In genomic region chr12:97952204-97952603, GRCm38 (mm10) we compare ENCODE assay signal across 20 mouse cellular contexts.
DNase-seq lines count a peak whose midpoint lies in the region; ATAC-seq lines count a peak whose summit lies in the region.
"Had no signal": no experiment of that assay in that cellular context is flagged by ENCODE, and none has a peak within 500 bp of the region (broad histone marks: within the 10 kb centered on the region; RNA-seq: fewer than 3 reads in every experiment).

No protein-coding gene starts in this region.

- WGBS in forebrain, embryonic 15.5 days, result 71% methylated on average over 8 of the region's 8 CpGs
- WGBS in forebrain, embryonic 14.5 days, result 75% methylated on average over 8 of the region's 8 CpGs

- ATAC-seq in forebrain, embryonic 15.5 days (replicated peaks), result no peak
- no peak; the same call in 1 of the 2 replicates for ATAC-seq in forebrain, embryonic 14.5 days
- ATAC-seq: intestine, embryonic 15.5 days had no signal

- H3K27ac ChIP-seq in forebrain, embryonic 15.5 days (replicated peaks), result 0 out of 2 replicates have a peak overlapping the region, but pooled peaks have one; percentile 12
- no peak overlapping the region for H3K27ac ChIP-seq in forebrain, embryonic 14.5 days (ENCODE audit: low read depth, low read length)
- H3K27ac ChIP-seq: embryonic facial prominence, embryonic 13.5 days; heart, adult 2 months; heart, embryonic 15.5 days; hindbrain, embryonic 10.5 days; hindbrain, embryonic 14.5 days; intestine, embryonic 15.5 days had no signal

- no peaks in the 10 kb centered on the region for H3K36me3 ChIP-seq in forebrain, embryonic 15.5 days
- H3K36me3 ChIP-seq in forebrain, embryonic 14.5 days (ENCODE audit: control insufficient read depth, insufficient read depth, low read length), result no peaks in the 10 kb centered on the region
- H3K36me3 ChIP-seq: embryonic facial prominence, embryonic 13.5 days; heart, embryonic 15.5 days; hindbrain, embryonic 10.5 days; intestine, embryonic 15.5 days had no signal

- no peak overlapping the region for H3K4me3 ChIP-seq in forebrain, embryonic 15.5 days
- no peak overlapping the region for H3K4me3 ChIP-seq in forebrain, embryonic 14.5 days (ENCODE audit: low read depth, low read length)
- H3K4me3 ChIP-seq: embryonic facial prominence, embryonic 13.5 days; heart, adult 2 months; heart, embryonic 15.5 days; hindbrain, embryonic 10.5 days; intestine, embryonic 15.5 days had no signal

- no peak overlapping the region for H3K4me2 ChIP-seq in forebrain, embryonic 15.5 days (replicated peaks)
- H3K4me2 ChIP-seq in forebrain, embryonic 14.5 days (ENCODE audit: low read length), result no peak overlapping the region
- H3K4me2 ChIP-seq: embryonic facial prominence, embryonic 13.5 days; heart, embryonic 11.5 days; heart, embryonic 15.5 days; hindbrain, embryonic 14.5 days; intestine, embryonic 15.5 days had no signal

- H3K9me3 ChIP-seq in forebrain, embryonic 15.5 days, result no peaks in the 10 kb centered on the region
- H3K9me3 ChIP-seq in forebrain, embryonic 14.5 days (replicated peaks; ENCODE audit: control insufficient read depth, low read length), result no peaks in the 10 kb centered on the region
- H3K9me3 ChIP-seq: embryonic facial prominence, embryonic 13.5 days; heart, embryonic 15.5 days; hindbrain, embryonic 10.5 days; intestine, embryonic 15.5 days had no signal

- no peak overlapping the region for H3K9ac ChIP-seq in forebrain, embryonic 15.5 days (replicated peaks)
- no peak overlapping the region for H3K9ac ChIP-seq in forebrain, embryonic 14.5 days (ENCODE audit: low read length)
- H3K9ac ChIP-seq: embryonic facial prominence, embryonic 13.5 days; heart, embryonic 15.5 days; hindbrain, embryonic 14.5 days; intestine, embryonic 15.5 days had no signal

- H3K27me3 ChIP-seq in forebrain, embryonic 15.5 days, result no peaks in the 10 kb centered on the region
- no peaks in the 10 kb centered on the region for H3K27me3 ChIP-seq in forebrain, embryonic 14.5 days (replicated peaks; ENCODE audit: control insufficient read depth, insufficient read depth, low read length)
- H3K27me3 ChIP-seq: embryonic facial prominence, embryonic 13.5 days; heart, embryonic 15.5 days; intestine, embryonic 15.5 days had no signal

- DNase-seq in forebrain, embryonic 14.5 days (ENCODE audit: low spot score), result no peak
- DNase-seq in layer of hippocampus, adult 11-12 months (ENCODE audit: low spot score), result peak; percentile 11
- DNase-seq in layer of hippocampus, postnatal 10 days (ENCODE audit: low spot score in 2 of 2), result no peak
- peak; percentile 6 to 13 for DNase-seq in right cerebral cortex, adult 2 months (ENCODE audit: low spot score in 2 of 2)
- no peak for DNase-seq in right cerebral cortex, postnatal 36 days (ENCODE audit: low spot score in 2 of 2)
- peak; percentile 4 to 12 for DNase-seq in layer of hippocampus, postnatal 36 days
- DNase-seq in gastrocnemius, postnatal 25 days, result no peak
- DNase-seq: adrenal gland, postnatal 10 days; cerebellum, adult 11 months; cerebellum, adult 9-10 months; cerebellum, postnatal 36 days; gastrocnemius, postnatal 10 days; heart, adult 2 months had no signal

- H3K4me1 ChIP-seq in forebrain, embryonic 15.5 days, result no peaks in the 10 kb centered on the region; the same call in 1 of the 2 replicates
- H3K4me1 ChIP-seq in forebrain, embryonic 14.5 days (ENCODE audit: control insufficient read depth, insufficient read depth, low read length), result no peaks in the 10 kb centered on the region
- H3K4me1 ChIP-seq: embryonic facial prominence, embryonic 13.5 days; heart, embryonic 15.5 days; hindbrain, embryonic 10.5 days; intestine, embryonic 15.5 days had no signal

Comparison
In these comparisons a context has a peak if more than half of its experiments do, and no peak if none do; other contexts are left out.
1. DNase-seq: peak in layer of hippocampus, adult 11-12 months (single experiment), right cerebral cortex, adult 2 months (2 of 2) and layer of hippocampus, postnatal 36 days (2 of 2); none in forebrain, embryonic 14.5 days (single experiment), layer of hippocampus, postnatal 10 days (0 of 2), right cerebral cortex, postnatal 36 days (0 of 2) and gastrocnemius, postnatal 25 days (single experiment).